Mouse (Mus musculus) hindbrain, embryonic 15.5 days (tissue): ENCODE results near the gene Prickle2. TPM values are rescaled to one million over a fixed set of nuclear protein-coding genes. Genes with fewer than 3 reads are reported as not detected.

Source experiments
- ATAC-seq: fragments of 200-750 bp; cut with Nextera tagmentation; 2 replicates; pipeline ENCODE4 v1.8.0; 2017; ENCODE audit warnings: low read depth, moderate number of reproducible peaks, moderate TSS enrichment; ENCODE audit not compliant: low FRiP score
- H3K27ac ChIP-seq: fragments of 300-500 bp; sonication (generic); replicated peaks from 2 replicates; pipeline ENCODE4 v1.5.1; 2015; ENCODE audit warnings: mild to moderate bottlenecking, inconsistent platforms
- H3K27me3 ChIP-seq: fragments of 300-500 bp; sonication (generic); 2 replicates; pipeline ENCODE4 v1.6.1; 2015; ENCODE audit warnings: control low read depth, inconsistent platforms
- H3K36me3 ChIP-seq: fragments of 300-500 bp; sonication (generic); 2 replicates; pipeline ENCODE4 v1.6.1; 2015; ENCODE audit warnings: control low read depth, inconsistent platforms
- H3K4me1 ChIP-seq: fragments of 300-500 bp; sonication (generic); replicated peaks from 2 replicates; pipeline ENCODE4 v1.6.1; 2015; ENCODE audit warnings: control low read depth, inconsistent platforms
- H3K4me2 ChIP-seq: fragments of 300-500 bp; sonication (generic); 2 replicates; pipeline ENCODE4 v1.6.1; 2015; ENCODE audit warnings: moderate library complexity, mild to moderate bottlenecking, inconsistent platforms
- H3K4me3 ChIP-seq: fragments of 300-500 bp; sonication (generic); 2 replicates; pipeline ENCODE4 v1.5.1; 2015; ENCODE audit warnings: mild to moderate bottlenecking, inconsistent platforms
- H3K9ac ChIP-seq: fragments of 300-500 bp; sonication (generic); 2 replicates; pipeline ENCODE4 v1.6.1; 2015; ENCODE audit warnings: inconsistent platforms
- H3K9me3 ChIP-seq: fragments of 300-500 bp; sonication (generic); 2 replicates; pipeline ENCODE4 v1.6.1; 2016; ENCODE audit warnings: control low read depth, inconsistent platforms
- WGBS: fragments of 180-500 bp; shearing (Covaris S2); methylation state at CpG from one replicate; pipeline ENCODE4 v1.1.7; 2015; 5-methylcytosine and 5-hydroxymethylcytosine counted together
- polyA plus RNA-seq: library from polyadenylated mRNA; unstranded; fragments of >200 nt; fragmentation: Nextera tagmentation; extraction: Ambion mirVana; gene quantifications from 2 replicates; pipeline ENCODE4 v1.2.1, GENCODE M21; 2015

Prickle2 gene
- polyA plus RNA-seq, 1 experiment from 2014 or later, result 16.1 TPM

GRCm38 (mm10) chr6:92572139-92572538, 133.8 kb downstream of the Prickle2 start:
- Histone ChIP-seq H3K9me3 (no peaks in the 10 kb centered on the region), H3K27ac (no peak overlapping the region), H3K27me3 (no peaks in the 10 kb centered on the region), H3K9ac (no peak overlapping the region), H3K4me1 (peaks cover 21% of the 10 kb centered on the region), H3K4me3 (no peak overlapping the region), H3K4me2 (no peak overlapping the region), H3K36me3 (no peaks in the 10 kb centered on the region)
- WGBS, result 85% methylated on average over 3 of the region's 3 CpGs
- ATAC-seq, result no peak

- H3K4me3 ChIP-seq, result no peak overlapping the region
- no peaks in the 10 kb centered on the region for H3K9me3 ChIP-seq
- H3K4me2 ChIP-seq, result no peak overlapping the region
- peaks cover 21% of the 10 kb centered on the region for H3K4me1 ChIP-seq
- no peak overlapping the region for H3K9ac ChIP-seq
- H3K27ac ChIP-seq, result peak overlapping the region; percentile 63
- H3K27me3 ChIP-seq, result no peaks in the 10 kb centered on the region
- H3K36me3 ChIP-seq, result no peaks in the 10 kb centered on the region
- no peak for ATAC-seq
- 42% methylated on average over 7 of the region's 7 CpGs for WGBS
These were observed 135.9 kb downstream of the Prickle2 start for GRCm38 (mm10) chr6:92570090-92570489.

GRCm38 (mm10) chr6:92569283-92569682, 136.7 kb downstream of the Prickle2 start:
- no peaks in the 10 kb centered on the region for H3K27me3 ChIP-seq
- no peak overlapping the region for H3K4me3 ChIP-seq
- 53% methylated on average over 4 of the region's 4 CpGs for WGBS
- no peaks in the 10 kb centered on the region for H3K9me3 ChIP-seq
- no peak overlapping the region for H3K9ac ChIP-seq
- ATAC-seq, result no peak
- H3K4me1 ChIP-seq, result peaks cover 21% of the 10 kb centered on the region
- peak overlapping the region; percentile 63; the same call in 1 of the 2 replicates for H3K27ac ChIP-seq
- no peaks in the 10 kb centered on the region for H3K36me3 ChIP-seq
- H3K4me2 ChIP-seq, result no peak overlapping the region

- Histone ChIP-seq H3K4me2 (no peak overlapping the region), H3K27ac (no peak overlapping the region), H3K36me3 (no peaks in the 10 kb centered on the region), H3K9me3 (no peaks in the 10 kb centered on the region), H3K9ac (no peak overlapping the region), H3K27me3 (no peaks in the 10 kb centered on the region), H3K4me3 (no peak overlapping the region), H3K4me1 (no peaks in the 10 kb centered on the region; the same call in 1 of the 2 replicates)
- ATAC-seq, result no peak
- 94% methylated on average over 1 of the region's 1 CpGs for WGBS
These were observed 146.7 kb downstream of the Prickle2 start for GRCm38 (mm10) chr6:92559261-92559660.

- H3K36me3 ChIP-seq, result no peaks in the 10 kb centered on the region
- 67% methylated on average over 2 of the region's 2 CpGs for WGBS
- no peaks in the 10 kb centered on the region for H3K9me3 ChIP-seq
These were observed 150.3 kb downstream of the Prickle2 start for GRCm38 (mm10) chr6:92555675-92556074.

GRCm38 (mm10) chr6:92553086-92553485, 152.9 kb downstream of the Prickle2 start:
- WGBS, result 89% methylated on average over 4 of the region's 4 CpGs
- Histone ChIP-seq H3K4me2 (no peak overlapping the region), H3K27ac (no peak overlapping the region), H3K27me3 (no peaks in the 10 kb centered on the region), H3K4me3 (no peak overlapping the region), H3K36me3 (no peaks in the 10 kb centered on the region), H3K9ac (no peak overlapping the region), H3K4me1 (no peaks in the 10 kb centered on the region), H3K9me3 (no peaks in the 10 kb centered on the region)
- no peak for ATAC-seq

More at GRCm38 (mm10) chr6:92555675-92556074, 150.3 kb downstream of the Prickle2 start:
- H3K9ac ChIP-seq, result no peak overlapping the region
- H3K4me3 ChIP-seq, result no peak overlapping the region
- H3K4me2 ChIP-seq, result no peak overlapping the region
- H3K4me1 ChIP-seq, result no peaks in the 10 kb centered on the region; the same call in 1 of the 2 replicates
- no peak for ATAC-seq
- no peaks in the 10 kb centered on the region for H3K27me3 ChIP-seq
- H3K27ac ChIP-seq, result no peak overlapping the region

GRCm38 (mm10) chr6:92549246-92549645, 156.7 kb downstream of the Prickle2 start:
- H3K36me3 ChIP-seq, result no peaks in the 10 kb centered on the region
- 76% methylated on average over 8 of the region's 8 CpGs for WGBS
- H3K27ac ChIP-seq, result no peak overlapping the region
- H3K9ac ChIP-seq, result no peak overlapping the region
- no peak for ATAC-seq
- 0 out of 2 replicates have a peak, but pooled peaks cover 4% of the 10 kb centered on the region for H3K4me1 ChIP-seq
- H3K27me3 ChIP-seq, result no peaks in the 10 kb centered on the region
- H3K4me2 ChIP-seq, result no peak overlapping the region
- no peak overlapping the region for H3K4me3 ChIP-seq
- no peaks in the 10 kb centered on the region for H3K9me3 ChIP-seq

GRCm38 (mm10) chr6:92545204-92545603, 160.8 kb downstream of the Prickle2 start:
- H3K27ac ChIP-seq, result peak overlapping the region; percentile 51; the same call in 1 of the 2 replicates
- H3K9ac ChIP-seq, result no peak overlapping the region
- no peaks in the 10 kb centered on the region for H3K36me3 ChIP-seq
- H3K9me3 ChIP-seq, result no peaks in the 10 kb centered on the region
- ATAC-seq, result 0 out of 2 replicates have a peak, but pooled peaks have one; percentile 23
- 76% methylated on average over 2 of the region's 2 CpGs for WGBS
- no peak overlapping the region for H3K4me2 ChIP-seq
- no peak overlapping the region for H3K4me3 ChIP-seq
- no peaks in the 10 kb centered on the region for H3K27me3 ChIP-seq
- peaks cover 6% of the 10 kb centered on the region; the same call in 1 of the 2 replicates for H3K4me1 ChIP-seq

GRCm38 (mm10) chr6:92543825-92544224, 162.1 kb downstream of the Prickle2 start:
- Histone ChIP-seq H3K4me3 (no peak overlapping the region), H3K27me3 (no peaks in the 10 kb centered on the region), H3K4me2 (no peak overlapping the region), H3K36me3 (no peaks in the 10 kb centered on the region), H3K9ac (no peak overlapping the region), H3K4me1 (peaks cover 7% of the 10 kb centered on the region; the same call in 1 of the 2 replicates), H3K27ac (no peak overlapping the region), H3K9me3 (no peaks in the 10 kb centered on the region)
- WGBS, result 85% methylated on average over 4 of the region's 4 CpGs
- ATAC-seq, result no peak

- 60% methylated on average over 5 of the region's 5 CpGs for WGBS
- no peak overlapping the region for H3K27ac ChIP-seq
- H3K36me3 ChIP-seq, result no peaks in the 10 kb centered on the region
- no peak overlapping the region for H3K4me3 ChIP-seq
- H3K4me1 ChIP-seq, result peaks cover 7% of the 10 kb centered on the region; the same call in 1 of the 2 replicates
- no peaks in the 10 kb centered on the region for H3K27me3 ChIP-seq
- no peak overlapping the region for H3K4me2 ChIP-seq
- ATAC-seq, result no peak
- H3K9ac ChIP-seq, result no peak overlapping the region
- H3K9me3 ChIP-seq, result no peaks in the 10 kb centered on the region
These were observed 163.4 kb downstream of the Prickle2 start for GRCm38 (mm10) chr6:92542402-92543101.

- Histone ChIP-seq H3K4me3 (peak overlapping the region; percentile 33), H3K4me1 (peaks cover 34% of the 10 kb centered on the region), H3K27me3 (no peaks in the 10 kb centered on the region), H3K9me3 (no peaks in the 10 kb centered on the region), H3K27ac (no peak overlapping the region), H3K4me2 (peak overlapping the region; percentile 55), H3K9ac (0 out of 2 replicates have a peak overlapping the region, but pooled peaks have one; percentile 28), H3K36me3 (no peaks in the 10 kb centered on the region)
- 21% methylated on average over 11 of the region's 11 CpGs for WGBS
- ATAC-seq, result peak; percentile 86
These were observed 171.5 kb downstream of the Prickle2 start for GRCm38 (mm10) chr6:92534226-92535031.
